Mouse (Mus musculus) layer of hippocampus, adult 8-10 months (tissue): ENCODE results near the gene Snx3. TPM values are rescaled to one million over a fixed set of nuclear protein-coding genes. Genes with fewer than 3 reads are reported as not detected.

Source experiments
- DNase-seq, 2 experiments: peaks; one replicate each; pipeline ENCODE4 v3.0.0; 2022; ENCODE audit warnings: low spot score in 2 of 2
- total RNA-seq, 4 experiments: library from RNA; stranded (reverse); gene quantifications; 2 replicates each; pipeline ENCODE4 v1.2.4; 2022

Gene Snx3
- total RNA-seq, 4 experiments from 2014 or later: 176 to 202 (median 187) TPM

GRCm38 (mm10) chr10:42578281-42578675 is 76.4 kb downstream of the Snx3 start:
- DNase-seq: no peak

GRCm38 (mm10) chr10:42578698-42579474 is 77.1 kb downstream of the Snx3 start:
- no peak for DNase-seq

- DNase-seq: no peak
These were observed 77.8 kb downstream of the Snx3 start for GRCm38 (mm10) chr10:42579475-42580130.

GRCm38 (mm10) chr10:42580131-42580950 is 78.5 kb downstream of the Snx3 start:
- DNase-seq: no peak

GRCm38 (mm10) chr10:42580951-42581277 is 79.1 kb downstream of the Snx3 start:
- no peak for DNase-seq

- DNase-seq: no peak
These were observed 80.1 kb downstream of the Snx3 start for GRCm38 (mm10) chr10:42581694-42582565.

- no peak for DNase-seq
These were observed 80.8 kb downstream of the Snx3 start for GRCm38 (mm10) chr10:42582566-42583110.

GRCm38 (mm10) chr10:42583157-42583872 is 81.5 kb downstream of the Snx3 start, which contains the start of the genes Nr2e1 and Ostm1:
Gene Nr2e1 (minus strand): TSS chr10:42583632.
Gene Ostm1 (plus strand): TSS chr10:42583822.
- DNase-seq: peak; percentile 55 to 67

GRCm38 (mm10) chr10:42583902-42584435 is 82.1 kb downstream of the Snx3 start:
- no peak for DNase-seq

- DNase-seq: no peak
These were observed 82.7 kb downstream of the Snx3 start for GRCm38 (mm10) chr10:42584436-42584983.

Other genes with a start within 250 kb of the Snx3 start
- 10 to 100 TPM; 43.3 to 53.4 (median 48.2) TPM for gene Foxo3, start 225.3 kb upstream of the Snx3 start, total RNA-seq
- gene Afg1l, start 23.5 kb upstream of the Snx3 start, total RNA-seq: 10 to 100 TPM; 11.1 to 15.8 (median 13.9) TPM
- 10 to 100 TPM; 14.7 to 17.3 (median 16.0) TPM for gene Nr2e1, start 81.6 kb downstream of the Snx3 start, total RNA-seq
- 10 to 100 TPM; 53.4 to 60.1 (median 55.3) TPM for gene Ostm1, start 81.8 kb downstream of the Snx3 start, total RNA-seq